Mouse (Mus musculus): ENCODE results near the gene Gpr68. TPM values are rescaled to one million over a fixed set of nuclear protein-coding genes. Genes with fewer than 3 reads are reported as not detected.

Gene Gpr68
- total RNA-seq, 2 experiments from 2014 or later: 2.4 to 2.8 TPM

DNA sequence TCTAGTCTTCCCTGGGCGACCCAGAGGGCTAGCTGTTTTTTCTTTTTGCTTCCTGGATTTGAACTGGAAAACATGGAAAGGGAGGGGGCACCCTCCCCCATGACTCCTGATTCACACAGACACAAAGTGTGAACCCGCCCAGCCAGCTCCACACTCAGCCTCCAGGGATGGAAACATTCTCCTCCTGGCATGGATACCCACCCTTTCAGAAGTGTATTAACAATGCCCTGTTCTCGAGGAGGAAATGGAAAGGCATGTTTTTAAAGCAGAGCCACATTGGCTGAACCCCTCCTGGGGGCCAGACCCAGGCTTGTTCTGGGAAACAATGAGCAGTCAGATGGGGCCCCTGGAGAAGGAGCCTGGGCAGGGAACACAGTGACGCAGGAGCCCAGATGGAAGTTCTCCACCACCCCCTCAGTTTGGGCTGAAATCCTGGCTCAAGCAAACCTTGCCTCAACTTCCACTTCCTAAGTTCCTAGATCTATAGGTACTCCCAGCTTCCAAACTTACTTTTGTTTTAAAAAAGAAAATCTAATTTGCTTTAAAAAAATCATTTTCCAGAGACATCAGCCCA, 39.9 kb downstream of the Gpr68 start:
- DNase-seq: no peak

DNA sequence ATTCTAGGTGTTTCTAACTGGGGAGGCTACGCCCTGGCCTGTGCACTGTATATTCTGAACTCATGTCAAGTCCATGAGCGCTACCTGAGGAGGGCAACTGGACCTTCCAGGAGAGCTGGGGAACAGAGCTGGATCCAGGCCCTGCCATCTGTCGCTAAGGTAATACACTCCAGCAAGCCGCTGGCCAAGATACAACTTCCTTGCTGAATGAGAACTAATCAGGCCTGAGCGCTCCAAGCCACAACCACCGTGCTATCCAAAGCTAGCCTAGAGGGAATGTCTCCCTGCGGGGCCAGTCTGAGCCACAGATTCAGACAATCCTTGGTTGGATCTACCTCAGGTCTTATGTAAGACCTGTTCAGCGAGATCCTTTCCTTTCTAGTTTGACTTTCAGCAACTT, 40.9 kb downstream of the Gpr68 start:
- DNase-seq: no peak

DNA sequence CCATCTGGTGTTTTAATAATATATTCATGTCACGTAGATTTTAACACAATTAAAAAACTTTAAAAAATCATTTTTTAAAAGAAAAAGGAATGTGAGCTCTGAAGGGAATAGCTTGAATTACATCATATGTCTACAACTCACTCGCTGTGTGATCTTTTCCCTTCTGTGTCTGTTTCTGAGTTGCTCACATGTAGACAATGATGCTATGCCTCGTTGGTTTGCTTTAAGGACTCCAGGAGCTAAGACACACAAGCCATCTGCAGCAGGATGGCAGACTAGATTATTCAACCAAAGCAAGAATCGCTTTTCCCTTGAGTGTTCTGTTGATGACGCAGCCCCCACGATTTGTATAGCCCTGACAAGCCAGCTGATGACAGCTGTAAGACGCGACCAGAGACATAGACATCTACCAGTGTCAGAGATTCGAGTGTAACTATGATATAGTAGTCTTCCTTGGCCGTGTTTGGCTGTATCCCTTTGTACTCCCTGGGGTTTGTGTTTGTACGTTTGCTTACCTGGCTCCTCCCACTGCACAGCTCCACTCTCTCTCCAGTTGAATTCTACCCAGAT, 42.4 kb downstream of the Gpr68 start:
- no peak for DNase-seq

DNA sequence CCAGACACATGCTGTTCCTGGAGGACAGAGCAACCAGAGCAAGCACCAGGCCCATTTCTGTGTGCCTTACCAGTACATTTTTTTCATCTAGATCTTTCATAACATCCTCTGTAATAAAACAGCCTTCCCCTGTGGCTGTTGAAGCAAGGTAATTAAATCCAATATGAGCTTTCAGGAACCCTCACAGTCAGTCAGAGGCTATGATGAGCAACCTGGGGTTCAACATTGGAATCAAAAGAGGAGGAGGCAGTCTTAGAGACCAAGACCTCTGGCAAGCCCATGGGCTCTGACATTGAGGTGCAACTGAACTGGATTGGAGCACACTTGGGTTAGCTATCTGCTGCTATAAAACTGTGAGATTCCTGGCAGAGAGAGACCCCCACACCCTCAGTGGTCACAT, 42.9 kb downstream of the Gpr68 start:
- no peak for DNase-seq

DNA sequence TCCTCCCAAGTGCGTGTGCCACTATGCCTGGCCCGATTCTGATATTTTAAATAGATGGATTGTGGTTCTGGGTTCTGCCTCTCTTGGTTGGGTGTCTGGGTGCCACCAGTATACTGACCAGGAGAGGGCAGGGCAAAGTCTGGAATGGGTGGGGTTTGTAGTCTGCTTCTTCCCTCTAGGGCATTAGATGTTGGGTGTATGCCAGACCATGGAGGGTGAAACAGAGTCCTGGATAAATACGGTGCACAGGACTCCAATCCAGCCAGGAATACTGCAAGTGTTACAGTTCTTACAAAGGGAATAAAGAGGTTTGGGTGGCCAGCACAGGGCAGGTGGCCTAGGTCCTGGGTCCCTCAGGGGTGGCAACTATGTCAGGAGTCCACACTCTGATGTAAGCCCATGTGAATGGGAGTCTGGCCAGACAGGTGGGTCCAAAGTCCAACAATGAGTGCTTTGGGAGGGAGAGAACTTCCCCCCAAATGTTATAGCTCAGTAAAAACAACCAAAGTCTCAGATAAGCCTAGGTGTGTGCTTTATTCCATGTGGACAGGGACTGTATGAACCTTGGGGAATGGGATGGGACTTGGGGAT, 45.0 kb downstream of the Gpr68 start:
- DNase-seq: no peak

DNA sequence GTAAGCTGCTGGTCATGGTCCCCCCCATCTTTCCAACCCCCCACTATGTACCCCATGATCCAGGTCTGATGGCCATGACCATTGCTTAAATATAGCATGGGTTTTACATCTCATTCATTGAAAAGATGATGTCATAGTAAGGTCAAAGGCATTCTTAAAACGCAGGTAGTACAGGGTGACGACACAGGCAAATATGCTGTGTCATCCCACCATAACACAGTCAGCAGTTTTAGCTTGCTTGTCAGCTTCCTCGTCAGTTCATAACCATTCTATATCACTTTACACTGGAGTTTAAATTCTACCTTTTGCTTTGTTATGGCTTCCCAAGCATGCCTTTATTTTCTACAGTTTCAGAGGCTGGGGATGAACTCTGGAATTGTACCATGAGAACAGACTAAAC, 45.7 kb downstream of the Gpr68 start:
- DNase-seq: no peak

DNA sequence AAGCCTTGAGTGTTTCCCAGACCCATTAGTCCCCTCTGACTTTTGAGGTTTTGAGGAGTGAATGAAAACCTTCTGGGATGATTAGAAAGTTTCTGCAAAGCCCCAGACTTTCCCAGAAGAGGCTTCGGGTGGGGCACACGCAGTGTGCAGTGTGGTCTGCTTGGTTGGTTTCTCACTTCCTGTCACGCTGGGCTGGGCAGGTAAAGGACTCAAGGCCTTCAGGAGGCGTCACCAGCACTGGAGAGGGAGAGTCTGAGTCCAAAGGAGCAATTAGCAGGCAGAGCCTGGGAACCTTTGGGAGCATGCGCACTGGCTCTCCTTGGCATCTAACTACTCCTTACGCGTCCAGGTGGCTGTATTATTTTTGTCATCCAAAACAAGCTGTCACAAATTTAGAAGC, 50.2 kb downstream of the Gpr68 start:
- no peak for DNase-seq

DNA sequence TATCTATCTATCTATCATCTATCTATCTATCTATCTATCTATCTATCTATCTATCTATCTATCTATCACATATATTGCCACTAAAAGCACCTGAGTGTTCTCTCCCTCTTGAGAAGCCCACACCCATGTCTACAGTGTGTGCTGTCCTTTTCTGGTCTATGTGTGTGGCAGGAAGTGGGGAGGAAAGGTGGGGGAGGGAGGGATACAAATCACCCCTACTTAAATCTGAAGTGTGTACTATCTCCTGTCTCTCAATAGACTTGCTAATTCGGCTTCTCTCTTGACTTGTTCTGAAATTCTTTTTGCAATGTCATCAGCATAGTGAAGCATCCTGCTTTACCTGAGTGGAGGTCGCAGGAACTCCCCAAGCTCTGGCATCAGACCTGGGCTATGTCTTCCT, 51.7 kb downstream of the Gpr68 start:
- DNase-seq: no peak

DNA sequence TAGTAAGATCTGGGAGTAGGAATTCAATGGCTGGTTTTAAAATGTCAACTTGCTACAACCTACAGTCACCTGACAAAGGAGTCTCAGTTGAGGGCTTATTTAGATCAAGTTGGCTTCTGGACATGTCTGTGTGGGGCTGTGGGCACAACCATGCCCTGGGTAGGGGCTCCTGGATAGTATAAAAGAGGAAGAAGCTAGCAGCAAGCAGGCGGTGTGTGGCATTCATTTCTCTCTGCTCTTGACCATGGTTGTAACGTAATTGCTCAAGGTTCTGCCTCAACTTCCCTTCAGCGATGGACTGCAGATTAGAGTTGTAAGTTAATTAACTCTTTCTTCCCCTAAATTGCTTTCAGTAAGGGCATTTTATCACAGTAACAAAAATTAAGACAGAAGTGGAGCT, 55.6 kb downstream of the Gpr68 start:
- no peak for DNase-seq

DNA sequence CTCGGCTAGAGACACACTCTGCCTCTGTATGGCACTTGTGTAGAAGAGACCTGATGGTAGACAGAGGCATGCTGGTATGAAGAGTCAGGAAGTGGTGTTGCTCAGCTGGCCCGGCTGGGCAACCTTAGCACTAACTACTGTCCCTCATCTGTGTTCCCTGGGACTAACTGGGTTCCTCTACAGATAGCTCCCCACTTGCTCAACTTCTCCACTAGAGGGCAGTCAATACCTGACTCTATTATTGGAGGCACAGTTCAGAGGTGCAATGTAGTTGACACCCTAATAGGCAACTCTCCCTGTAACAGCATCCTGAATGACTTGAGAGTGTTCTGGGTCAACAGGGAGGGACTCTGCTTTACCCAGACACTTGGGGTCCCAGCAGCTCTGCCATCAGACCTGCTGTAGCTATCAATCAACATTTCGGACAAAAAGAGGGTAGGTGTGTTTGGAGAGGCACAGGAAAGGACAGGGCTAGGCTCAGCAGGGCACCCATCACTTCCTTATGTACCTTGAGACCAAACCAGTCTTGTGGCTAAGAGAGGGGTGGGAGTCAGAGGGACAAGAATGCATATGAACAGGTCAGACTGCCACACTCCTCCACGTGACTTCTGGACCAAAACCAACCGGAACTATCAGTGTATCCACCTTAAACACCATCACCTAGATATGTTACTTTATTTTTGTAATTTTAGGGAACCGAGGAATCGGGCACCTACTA, 58.4 kb downstream of the Gpr68 start:
- DNase-seq: peak; percentile 57

DNA sequence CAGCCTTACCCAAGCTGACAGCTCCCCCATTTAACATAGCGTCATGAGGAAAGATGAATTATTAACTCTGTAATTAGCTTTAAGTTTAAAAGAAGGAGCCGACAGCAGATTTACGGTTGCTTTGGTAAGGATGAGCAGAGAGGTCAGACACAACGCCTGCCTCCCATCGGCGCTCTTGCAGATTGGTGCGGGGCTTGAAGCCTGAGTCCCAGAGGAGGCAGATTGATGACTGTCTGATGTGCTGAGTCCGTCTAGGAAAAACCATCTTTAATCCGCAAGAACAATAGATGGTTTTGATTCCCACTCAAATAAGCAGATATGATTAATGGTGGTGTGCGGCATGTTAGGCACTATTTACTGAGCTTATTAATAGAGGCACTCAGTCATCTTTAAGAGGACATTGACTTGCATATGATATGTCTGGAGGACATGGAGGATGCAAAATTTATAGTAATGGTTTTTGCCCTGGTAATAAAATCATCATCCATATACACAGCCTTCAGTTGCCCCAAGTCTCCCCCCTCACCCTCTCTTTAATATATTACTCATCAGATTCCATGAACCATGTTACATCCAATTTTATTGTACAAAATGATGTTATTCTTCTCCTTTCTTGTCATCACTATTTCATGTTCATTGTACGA, 60.4 kb downstream of the Gpr68 start:
- DNase-seq: no peak

DNA sequence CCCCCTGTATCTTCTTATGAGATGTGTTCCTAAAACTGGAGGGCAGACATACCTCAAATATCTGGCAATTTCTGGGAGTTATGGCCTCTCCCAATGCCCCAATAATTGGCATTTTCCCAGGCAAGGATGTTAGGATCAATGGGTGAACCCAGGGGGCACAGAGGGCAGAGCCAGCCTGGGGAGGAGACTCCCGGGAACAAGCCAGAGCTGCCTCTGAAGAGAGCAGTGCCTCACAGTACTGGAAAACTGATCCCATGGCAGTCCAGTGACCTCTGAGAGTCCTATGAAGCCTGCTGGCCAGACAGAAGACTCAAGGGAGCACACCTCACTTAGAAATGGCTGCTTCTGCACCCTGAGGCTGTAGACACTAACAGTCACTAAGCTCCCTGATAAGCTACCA, 61.4 kb downstream of the Gpr68 start:
- DNase-seq: no peak

DNA sequence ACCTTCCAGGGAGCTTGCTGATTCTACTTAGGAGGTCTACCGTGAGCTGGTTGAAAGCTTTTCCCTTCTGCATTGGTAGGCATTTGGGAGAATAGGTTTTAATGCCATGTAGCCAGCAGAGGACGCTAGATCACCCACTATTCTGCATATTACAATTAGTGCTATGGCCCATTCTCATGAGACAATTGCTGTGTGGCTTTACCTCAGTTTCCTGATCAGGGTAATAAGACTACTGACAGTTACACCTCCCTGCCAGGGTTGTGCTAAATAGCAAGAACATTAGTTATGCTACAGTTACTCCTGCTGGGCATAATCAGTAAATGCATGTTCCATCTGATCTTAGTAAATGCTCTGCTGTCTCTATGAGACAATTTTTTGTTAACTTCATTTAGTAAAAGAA, 62.2 kb downstream of the Gpr68 start:
- DNase-seq: no peak

DNA sequence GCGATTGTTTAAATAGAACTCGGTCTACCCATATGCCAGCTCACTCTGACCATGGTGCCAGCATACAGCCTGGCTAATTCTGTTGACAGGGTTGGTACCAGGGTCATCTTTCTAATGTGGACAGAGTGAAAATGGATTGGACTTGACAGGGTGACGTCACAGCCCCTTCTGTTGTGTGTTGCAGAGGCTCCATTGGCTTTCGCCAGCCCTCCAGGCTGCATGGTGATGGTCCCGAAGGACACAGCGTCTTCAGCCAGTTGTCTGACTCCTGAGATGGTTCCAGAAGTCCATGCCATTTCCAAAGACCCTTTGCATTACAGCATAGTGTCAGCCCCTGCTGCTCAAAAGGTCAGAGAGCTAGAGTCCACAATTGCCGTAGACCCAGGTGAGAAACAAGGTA, 63.5 kb downstream of the Gpr68 start:
- DNase-seq: no peak

DNA sequence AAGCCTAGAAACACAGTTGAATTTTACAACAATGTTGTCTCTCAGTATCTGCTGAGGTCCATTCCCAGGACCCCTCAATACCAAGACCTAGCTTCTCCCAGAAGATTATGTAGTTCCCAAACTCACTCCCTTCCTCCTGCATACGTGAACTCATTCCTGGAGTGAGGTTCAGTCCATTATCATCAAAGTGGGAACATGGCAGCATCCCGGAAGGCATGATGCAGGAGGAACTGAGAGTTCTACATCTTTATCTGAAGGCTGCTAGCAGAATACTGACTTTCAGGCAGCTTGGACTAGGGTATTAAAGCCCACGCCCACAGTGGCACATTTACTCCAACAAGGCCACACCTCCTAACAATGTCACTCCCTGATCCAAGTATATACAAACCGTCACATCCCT, 64.8 kb downstream of the Gpr68 start:
- no peak for DNase-seq

DNA sequence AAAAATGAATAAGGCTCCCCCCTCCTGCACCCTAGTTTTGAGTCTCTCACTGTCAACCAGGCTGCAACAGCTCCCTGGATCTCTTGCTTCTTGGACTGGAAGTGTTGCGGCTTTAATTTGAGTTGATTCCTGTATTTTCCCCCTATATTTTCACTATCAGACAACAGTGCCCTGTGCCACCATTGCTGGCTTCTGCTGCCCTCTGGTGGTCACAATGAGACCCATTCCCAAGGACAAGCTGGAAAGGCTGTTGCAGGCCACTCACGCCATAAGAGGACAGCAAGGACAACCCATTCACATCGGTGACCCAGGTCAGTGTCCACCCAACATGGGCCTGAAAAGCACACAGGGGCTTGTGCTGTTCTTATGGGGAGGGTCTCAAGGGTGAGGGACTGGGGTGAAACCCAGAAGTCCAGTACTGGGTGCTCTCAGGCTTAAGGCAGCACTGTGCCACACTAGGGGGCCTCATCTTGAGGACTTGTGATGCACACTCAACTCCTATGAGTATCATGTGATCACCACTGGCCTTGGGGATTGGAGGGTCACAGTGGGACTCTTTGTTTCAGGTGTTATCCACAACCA, 66.7 kb downstream of the Gpr68 start:
- peak; percentile 91 for DNase-seq

DNA sequence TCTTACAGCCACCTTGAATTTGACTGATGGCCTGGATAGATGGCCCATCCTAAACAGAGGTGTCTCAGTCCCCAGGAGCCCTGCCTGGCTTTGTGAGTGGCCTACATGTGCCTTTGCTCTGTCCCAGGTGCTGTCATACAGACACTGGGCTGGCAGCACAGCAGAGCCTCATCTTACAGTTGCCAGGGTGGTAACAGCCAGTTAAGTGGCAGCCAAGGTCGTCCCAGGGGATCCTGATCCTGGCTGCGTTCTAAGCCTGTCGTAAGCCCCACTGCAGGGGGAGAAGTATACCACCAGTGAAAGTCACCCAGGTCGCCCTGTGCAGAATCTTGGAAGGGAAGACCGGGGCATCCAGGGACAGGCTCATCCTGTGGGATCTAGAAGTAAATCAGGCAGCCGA, 68.1 kb downstream of the Gpr68 start:
- peak; percentile 23 for DNase-seq

DNA sequence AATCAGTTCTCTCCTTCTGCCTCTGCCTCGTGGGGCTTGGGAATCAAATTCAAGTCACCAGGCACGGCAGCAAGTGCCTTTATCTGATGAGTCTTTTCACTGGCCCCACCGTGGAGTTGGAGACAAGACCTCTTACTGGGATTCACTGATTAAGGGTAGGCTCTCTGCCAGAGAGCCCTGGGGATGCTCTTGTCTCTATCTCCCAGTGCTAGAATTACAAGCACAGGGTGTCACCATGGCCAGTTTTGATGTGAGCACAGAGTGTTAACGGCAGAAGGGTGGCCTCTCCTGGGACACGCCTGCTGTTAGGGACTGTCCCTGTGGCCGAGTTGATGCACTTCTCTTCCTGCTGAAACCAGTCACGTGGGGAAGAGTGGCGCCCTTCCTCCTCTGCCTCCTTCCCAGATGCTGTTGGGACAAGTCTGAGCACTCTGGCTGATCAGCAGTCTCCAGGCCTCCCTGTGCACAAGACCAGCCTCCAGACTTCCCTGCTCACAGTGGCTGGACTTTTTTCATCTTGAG, 68.9 kb downstream of the Gpr68 start:
- peak; percentile 19 for DNase-seq

DNA sequence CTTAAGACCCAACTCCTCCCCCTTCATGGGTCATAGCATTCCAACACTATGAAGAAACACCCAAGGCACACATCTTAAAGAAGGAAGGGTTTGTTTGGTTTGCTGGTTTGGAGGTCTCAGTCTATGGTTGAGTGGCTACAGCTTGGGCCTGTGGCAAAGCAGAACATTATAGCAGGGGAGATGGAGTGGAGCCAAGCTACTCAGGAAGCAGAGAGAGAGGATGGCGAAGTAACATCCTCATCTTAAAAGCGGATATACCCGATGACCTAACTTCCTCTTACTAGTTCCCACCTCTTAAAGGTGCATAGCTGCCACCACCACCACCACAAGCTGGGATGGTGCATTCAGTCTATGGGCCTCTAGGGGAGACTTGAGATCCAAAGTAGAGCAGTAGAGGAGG, 70.8 kb downstream of the Gpr68 start:
- DNase-seq: no peak

DNA sequence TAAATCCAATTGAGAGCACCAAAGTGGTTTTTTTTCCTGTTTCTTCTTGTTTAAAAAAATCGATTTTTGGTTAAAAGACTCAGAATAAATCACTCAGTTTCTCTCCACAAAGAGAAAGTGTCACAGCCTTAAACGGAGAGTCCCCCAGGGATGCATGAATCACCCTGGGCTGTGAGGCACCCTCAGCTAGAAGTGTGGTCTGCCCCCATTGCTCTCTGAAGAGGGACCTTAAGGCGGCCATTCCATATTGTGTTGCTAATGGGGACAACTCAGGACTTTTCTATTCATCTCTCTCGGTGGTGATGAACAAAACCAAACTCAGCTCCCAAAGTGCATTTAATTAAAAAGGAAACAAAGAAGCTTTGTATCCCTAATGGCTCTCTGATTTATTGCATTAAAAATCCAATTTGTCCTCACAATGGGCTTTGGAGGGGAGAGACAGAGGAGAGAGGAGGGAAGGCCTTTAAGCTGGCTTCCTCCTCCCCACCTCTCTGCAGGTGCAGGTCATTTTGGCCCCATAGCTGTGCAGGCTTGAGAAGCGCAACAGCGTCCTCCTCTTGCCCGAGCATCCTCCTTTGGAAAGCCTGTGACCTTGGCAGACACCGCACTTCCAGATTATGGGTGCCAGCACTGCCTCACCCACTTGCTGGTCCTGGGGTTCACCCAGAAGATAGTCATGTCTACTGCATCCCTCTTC, 76.2 kb downstream of the Gpr68 start:
- DNase-seq: no peak

DNA sequence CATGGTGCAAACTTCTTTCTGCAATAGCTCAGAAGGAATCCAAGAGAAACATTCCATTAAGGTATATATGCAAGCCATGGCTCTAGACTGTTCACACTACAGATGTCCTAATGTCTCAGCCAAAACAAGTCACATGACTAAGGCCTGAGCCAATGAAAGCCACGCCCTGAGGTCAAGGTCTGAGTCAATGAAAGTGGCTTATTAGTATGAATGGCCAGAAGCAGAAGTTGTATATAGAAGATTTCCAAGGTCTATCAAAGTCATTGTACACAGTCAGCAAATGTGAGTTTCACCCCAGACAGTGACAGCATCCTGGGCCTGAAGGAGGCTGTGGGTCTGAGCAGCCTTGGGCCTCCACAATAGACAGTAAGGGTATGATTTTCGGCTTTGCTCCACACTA, 77.0 kb downstream of the Gpr68 start:
- DNase-seq: no peak

Data from heart, postnatal 4 days (tissue).